ENCODE assay signal across 15 mouse cellular contexts in the genomic region with DNA sequence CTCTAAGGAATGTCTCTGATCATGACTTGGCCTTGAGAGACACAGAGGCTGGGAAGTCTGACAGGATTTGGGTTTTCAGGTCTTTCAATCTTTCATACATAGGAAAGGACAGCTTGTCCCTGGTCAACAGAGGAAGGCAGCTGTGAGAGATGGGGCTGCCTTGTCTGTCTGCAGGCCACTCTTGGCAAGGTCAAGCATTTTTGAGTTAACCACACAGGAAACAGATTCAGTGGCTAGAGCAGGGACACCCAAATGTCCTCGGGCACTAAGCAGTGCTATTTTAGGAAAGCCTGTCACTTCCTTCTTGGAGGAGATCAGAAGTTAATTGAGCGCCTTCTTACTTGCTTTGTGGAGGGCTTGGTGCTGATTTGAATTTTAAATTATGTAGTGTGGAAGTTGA. TPM values are rescaled to one million over a fixed set of nuclear protein-coding genes. Genes with fewer than 3 reads are reported as not detected.
A peak's percentile ranks its signal among the peaks of the same experiment; 100 is the strongest.
DNase-seq lines count a peak whose midpoint lies in the region; ATAC-seq and TF ChIP-seq lines count a peak whose summit lies in the region.
"Had no signal": no experiment of that assay in that cellular context is flagged by ENCODE, and none has a peak within 500 bp of the region (broad histone marks: within the 10 kb centered on the region; RNA-seq: fewer than 3 reads in every experiment).

No protein-coding gene starts in this region.

- TF ChIP-seq POLR2A in kidney, adult 2 months (IDR thresholded peaks at IDR 0.05; ENCODE audit: low read depth, low read length), result no peak

- peak; percentile 33 for DNase-seq in kidney, adult 2 months
- no peak for DNase-seq in kidney, postnatal 4 days
- peak; percentile 64 for DNase-seq in 3134 (ENCODE audit: extremely low read depth, insufficient read length, low spot score)
- DNase-seq in 3T3-L1 (ENCODE audit: low read depth, low spot score), result peak; percentile 75
- DNase-seq in frontal cortex, postnatal 36 days (ENCODE audit: low spot score in 2 of 2), result no peak
- DNase-seq: cerebellum, adult 18-20 months; lung, adult 18-20 months; thymus, postnatal 14 days had no signal

- peak; percentile 66 for ATAC-seq in granulocyte monocyte progenitor cell, adult 5-6 weeks (replicated peaks; ENCODE audit: poor library complexity, severe bottlenecking)
- ATAC-seq in erythroblast, adult 5-6 weeks (replicated peaks; ENCODE audit: low FRiP score, poor library complexity, severe bottlenecking), result no peak
- ATAC-seq: forebrain, embryonic 16.5 days; intestine, embryonic 16.5 days had no signal

- 36% methylated on average over 2 of the region's 2 CpGs for WGBS in kidney, adult 2 months

- H3K36me3 ChIP-seq in kidney, adult 2 months (ENCODE audit: control insufficient read depth, insufficient read depth, low read length), result no peaks in the 10 kb centered on the region
- H3K36me3 ChIP-seq: heart, embryonic 13.5 days; hindbrain, embryonic 12.5 days had no signal

- no peak overlapping the region for H3K27ac ChIP-seq in kidney, adult 2 months (ENCODE audit: insufficient read depth, low read depth, low read length)
- H3K27ac ChIP-seq: heart, embryonic 13.5 days; hindbrain, embryonic 12.5 days; stomach, postnatal 0 days had no signal

- no peak overlapping the region for H3K4me3 ChIP-seq in kidney, adult 2 months (ENCODE audit: insufficient read depth, low read depth, low read length)
- H3K4me3 ChIP-seq: heart, embryonic 13.5 days; hindbrain, embryonic 12.5 days had no signal

- TF ChIP-seq CTCF in kidney, adult 2 months (conservative IDR thresholded peaks at IDR 0.05; ENCODE audit: insufficient read depth, insufficient read length, low read depth, low read length), result no peak

- H3K4me1 ChIP-seq in kidney, adult 2 months (ENCODE audit: control insufficient read depth, insufficient read depth, low read length), result peaks cover 2% of the 10 kb centered on the region; the same call in 1 of the 2 replicates
- H3K4me1 ChIP-seq: hindbrain, embryonic 12.5 days had no signal

- H3K27me3 ChIP-seq in kidney, adult 2 months (replicated peaks; ENCODE audit: control insufficient read depth, insufficient read depth, low read length), result no peaks in the 10 kb centered on the region
- H3K27me3 ChIP-seq: heart, embryonic 13.5 days; hindbrain, embryonic 12.5 days had no signal

RNA-seq across cellular contexts. Expression of a gene that starts 38.9 kb away (rescaled TPM):
- 3.7 and 4.7 TPM in 2 replicates for polyA plus RNA-seq in kidney, adult 2 months (2012; rRNA removed)
- 2.0 and 2.4 TPM in 2 replicates for total RNA-seq in granulocyte monocyte progenitor cell, adult 5-6 weeks (2014; fragmentation: Nextera tagmentation)
- total RNA-seq in granulocyte monocyte progenitor cell, adult 5-6 weeks (2017), result 4.2 TPM in 2 replicates
- total RNA-seq in erythroblast, adult 5-6 weeks (2015; ENCODE audit: low replicate concordance), result 0.77 and 0.84 TPM in 2 replicates
- 0.77 and 0.98 TPM in 2 replicates for total RNA-seq in erythroblast, adult 5-6 weeks (2017; ENCODE audit: low replicate concordance)

Comparison
In these comparisons a context has a peak if more than half of its experiments do, and no peak if none do; other contexts are left out.
1. DNase-seq: peak in kidney, adult 2 months (single experiment), 3134 (single experiment) and 3T3-L1 (single experiment); none in kidney, postnatal 4 days (0 of 2) and frontal cortex, postnatal 36 days (0 of 2).